Mouse (Mus musculus) embryonic facial prominence, embryonic 13.5 days (tissue): ENCODE data around the gene Doxl2. TPM values are rescaled to one million over a fixed set of nuclear protein-coding genes. Genes with fewer than 3 reads are reported as not detected.

Experiments
- ATAC-seq: fragments of 200-750 bp; cut with Nextera tagmentation; 2 replicates; pipeline ENCODE4 v1.8.0; 2017; ENCODE audit warnings: low read depth; ENCODE audit not compliant: insufficient number of reproducible peaks, insufficient read depth, low FRiP score, low TSS enrichment
- H3K27ac ChIP-seq: fragments of 300-500 bp; sonication (generic); 2 replicates; pipeline ENCODE4 v1.5.1; 2015; ENCODE audit warnings: moderate library complexity, mild to moderate bottlenecking, inconsistent platforms
- H3K27me3 ChIP-seq: fragments of 300-500 bp; sonication (generic); 2 replicates; pipeline ENCODE4 v1.6.1; 2015; ENCODE audit warnings: mild to moderate bottlenecking, inconsistent platforms
- H3K36me3 ChIP-seq: fragments of 300-500 bp; sonication (generic); 2 replicates; pipeline ENCODE4 v1.6.1; 2015; ENCODE audit warnings: mild to moderate bottlenecking, inconsistent platforms
- H3K4me1 ChIP-seq: fragments of 300-500 bp; sonication (generic); 2 replicates; pipeline ENCODE4 v1.6.1; 2015; ENCODE audit warnings: inconsistent platforms
- H3K4me2 ChIP-seq: fragments of 300-500 bp; sonication (generic); 2 replicates; pipeline ENCODE4 v1.6.1; 2015; ENCODE audit warnings: moderate library complexity, mild to moderate bottlenecking, inconsistent platforms
- H3K4me3 ChIP-seq: fragments of 300-500 bp; sonication (generic); 2 replicates; pipeline ENCODE4 v1.5.1; 2015; ENCODE audit warnings: mild to moderate bottlenecking, inconsistent platforms
- H3K9ac ChIP-seq: fragments of 300-500 bp; sonication (generic); 2 replicates; pipeline ENCODE4 v1.6.1; 2015; ENCODE audit warnings: mild to moderate bottlenecking, inconsistent platforms
- H3K9me3 ChIP-seq: fragments of 300-500 bp; sonication (generic); 2 replicates; pipeline ENCODE4 v1.6.1; 2016; ENCODE audit warnings: inconsistent platforms
- WGBS: fragments of 180-500 bp; shearing (Covaris S2); methylation state at CpG from one replicate; pipeline ENCODE4 v1.1.7; 2015; ENCODE audit warnings: mixed read lengths; 5-methylcytosine and 5-hydroxymethylcytosine counted together
- polyA plus RNA-seq: library from polyadenylated mRNA; unstranded; fragments of >200 nt; fragmentation: Nextera tagmentation; extraction: Ambion mirVana; gene quantifications from 2 replicates; pipeline ENCODE4 v1.2.1, GENCODE M21; 2015

Gene Doxl2
- polyA plus RNA-seq, 1 experiment from 2014 or later = not detected

DNA sequence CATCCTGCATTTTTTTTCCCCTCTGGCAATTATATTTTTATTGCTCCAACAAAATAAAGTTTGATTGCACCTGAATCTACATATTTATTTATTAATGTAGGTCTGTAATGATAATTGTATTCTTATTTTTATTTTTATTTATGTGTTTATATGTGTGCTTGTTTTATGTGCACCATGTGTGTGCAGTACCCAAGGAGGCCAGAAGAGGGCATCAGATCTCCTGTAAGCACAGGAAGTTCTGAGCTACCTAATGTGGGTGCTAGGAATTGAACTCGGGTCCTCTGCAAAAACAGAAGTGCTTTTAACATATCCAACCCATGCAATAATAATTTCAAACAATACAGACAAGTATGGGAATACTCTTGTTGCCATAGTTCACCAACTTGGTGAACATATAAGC lies 34.9 kb downstream of the Doxl2 start:
- Histone ChIP-seq H3K36me3 (no peaks in the 10 kb centered on the region), H3K27ac (no peak overlapping the region), H3K4me1 (peaks cover 12% of the 10 kb centered on the region), H3K9ac (no peak overlapping the region), H3K4me2 (no peak overlapping the region), H3K4me3 (no peak overlapping the region), H3K27me3 (no peaks in the 10 kb centered on the region), H3K9me3 (no peaks in the 10 kb centered on the region)
- 88% methylated on average over 1 of the region's 1 CpGs for WGBS
- no peak for ATAC-seq

DNA sequence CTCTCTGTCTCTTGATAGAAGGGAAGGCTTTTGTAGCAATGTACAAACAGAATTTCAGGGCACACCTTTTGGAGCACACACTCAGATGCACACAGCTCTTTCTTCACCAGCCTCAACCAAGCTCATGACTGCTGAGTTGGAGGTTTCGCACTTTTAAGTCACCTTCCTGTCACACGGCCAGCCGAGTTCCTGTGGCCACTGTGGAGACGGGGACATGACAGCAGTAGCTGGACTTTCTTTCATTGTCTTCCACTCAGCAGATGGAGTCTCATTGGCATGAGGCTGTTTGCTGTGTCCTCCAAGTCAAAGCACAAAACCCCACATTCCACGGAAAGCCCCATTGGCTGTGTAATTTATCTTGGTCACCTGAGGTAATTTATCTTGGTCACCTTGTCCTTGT lies 36.4 kb downstream of the Doxl2 start:
- Histone ChIP-seq H3K4me2 (no peak overlapping the region), H3K4me3 (no peak overlapping the region), H3K9ac (no peak overlapping the region), H3K4me1 (peaks cover 12% of the 10 kb centered on the region), H3K27me3 (no peaks in the 10 kb centered on the region), H3K36me3 (no peaks in the 10 kb centered on the region), H3K9me3 (no peaks in the 10 kb centered on the region), H3K27ac (no peak overlapping the region)
- 87% methylated on average over 5 of the region's 5 CpGs for WGBS
- no peak for ATAC-seq

DNA sequence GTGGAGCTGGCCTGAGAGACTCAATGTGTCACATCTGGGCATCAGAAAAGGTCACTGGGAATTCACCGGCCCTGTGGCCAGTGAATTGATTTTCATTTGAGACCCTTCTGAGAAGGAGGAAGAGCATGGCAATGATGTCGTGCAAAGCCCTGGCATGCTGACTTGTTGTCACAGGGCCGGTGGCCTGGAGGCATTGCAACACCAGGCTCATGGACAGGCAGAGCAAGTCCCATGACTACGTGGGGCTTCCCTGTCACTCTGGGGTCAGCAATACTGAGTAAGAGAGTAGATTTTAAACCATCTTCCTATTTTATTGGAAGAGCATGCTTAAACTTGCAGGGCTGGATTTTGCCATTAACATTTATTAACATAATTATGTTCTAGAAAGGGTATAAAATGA lies 38.3 kb downstream of the Doxl2 start:
- H3K36me3 ChIP-seq = no peaks in the 10 kb centered on the region
- H3K9ac ChIP-seq = no peak overlapping the region
- peaks cover 12% of the 10 kb centered on the region for H3K4me1 ChIP-seq
- no peaks in the 10 kb centered on the region for H3K27me3 ChIP-seq
- no peak overlapping the region for H3K4me2 ChIP-seq
- no peaks in the 10 kb centered on the region for H3K9me3 ChIP-seq
- no peak for ATAC-seq
- WGBS = 64% methylated on average over 4 of the region's 4 CpGs
- H3K27ac ChIP-seq = no peak overlapping the region
- H3K4me3 ChIP-seq = no peak overlapping the region

DNA sequence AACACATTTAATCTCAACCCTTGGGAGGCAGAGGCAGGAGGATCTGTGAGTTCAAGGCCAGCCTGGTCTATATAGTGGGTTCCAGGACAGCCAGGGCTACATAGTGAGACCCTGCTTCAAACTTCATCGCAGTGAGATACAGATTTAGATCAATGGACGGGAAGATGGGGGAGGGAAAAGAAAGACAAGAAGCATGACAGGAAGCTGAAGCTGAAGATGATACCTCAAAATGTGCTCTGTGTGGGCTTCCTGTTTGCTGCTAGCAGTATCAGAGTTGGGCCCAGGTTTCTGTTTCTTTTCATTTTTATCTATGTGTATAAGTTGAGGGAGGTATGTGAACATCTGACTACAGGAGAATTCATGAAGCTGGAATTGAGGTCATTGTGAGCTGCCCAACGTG lies 38.7 kb downstream of the Doxl2 start:
- no peaks in the 10 kb centered on the region for H3K27me3 ChIP-seq
- no peak overlapping the region for H3K4me2 ChIP-seq
- no peak overlapping the region for H3K4me3 ChIP-seq
- no peaks in the 10 kb centered on the region for H3K9me3 ChIP-seq
- H3K4me1 ChIP-seq = peaks cover 9% of the 10 kb centered on the region
- H3K9ac ChIP-seq = no peak overlapping the region
- no peak overlapping the region for H3K27ac ChIP-seq
- H3K36me3 ChIP-seq = no peaks in the 10 kb centered on the region
- no peak for ATAC-seq
- WGBS = 79% methylated on average over 3 of the region's 3 CpGs

DNA sequence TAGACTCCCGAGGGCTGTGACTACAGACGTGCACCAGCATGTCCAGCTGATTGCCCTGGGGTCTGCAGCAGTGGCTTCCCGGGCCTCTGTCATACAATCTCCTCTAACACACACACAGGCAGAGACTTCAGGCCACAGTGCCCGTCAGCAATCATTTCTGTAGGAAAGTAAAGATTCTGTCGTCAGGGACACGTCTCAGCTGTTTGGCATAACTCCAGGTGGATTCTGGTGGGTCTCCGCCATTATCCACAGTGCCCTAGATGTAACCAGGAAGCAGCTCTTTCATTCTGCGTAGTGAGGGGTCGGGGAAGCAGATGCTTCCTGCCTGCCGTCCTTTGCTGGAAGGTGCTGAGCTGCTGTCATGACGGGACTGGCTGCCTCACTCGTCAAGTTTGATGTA lies 42.4 kb downstream of the Doxl2 start:
- no peaks in the 10 kb centered on the region for H3K9me3 ChIP-seq
- no peaks in the 10 kb centered on the region for H3K27me3 ChIP-seq
- H3K4me1 ChIP-seq = no peaks in the 10 kb centered on the region
- H3K27ac ChIP-seq = no peak overlapping the region
- ATAC-seq = no peak
- H3K9ac ChIP-seq = no peak overlapping the region
- H3K4me2 ChIP-seq = no peak overlapping the region
- WGBS = 55% methylated on average over 12 of the region's 12 CpGs
- H3K4me3 ChIP-seq = no peak overlapping the region
- no peaks in the 10 kb centered on the region for H3K36me3 ChIP-seq

DNA sequence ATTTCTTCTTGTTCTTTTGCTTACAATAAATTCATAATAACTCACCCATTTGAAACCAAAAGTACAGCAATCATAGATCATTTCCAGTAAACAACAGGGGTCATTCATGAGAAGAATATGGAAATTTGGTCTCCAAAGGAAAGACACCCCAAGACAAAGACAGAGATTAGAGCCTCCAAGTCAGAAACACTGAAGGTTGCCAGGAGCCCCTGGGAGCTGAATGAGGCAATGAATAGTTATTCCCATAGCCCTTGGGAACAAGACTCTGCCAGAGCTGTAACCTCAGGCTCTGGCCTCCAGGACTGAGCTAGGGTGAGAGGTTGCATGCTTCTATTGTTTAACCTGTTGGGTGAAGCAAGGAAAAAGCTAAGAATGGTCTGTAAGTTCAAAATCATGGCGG lies 44.6 kb downstream of the Doxl2 start:
- whole genome bisulfite sequencing = 95% methylated on average over 1 of the region's 1 CpGs

DNA sequence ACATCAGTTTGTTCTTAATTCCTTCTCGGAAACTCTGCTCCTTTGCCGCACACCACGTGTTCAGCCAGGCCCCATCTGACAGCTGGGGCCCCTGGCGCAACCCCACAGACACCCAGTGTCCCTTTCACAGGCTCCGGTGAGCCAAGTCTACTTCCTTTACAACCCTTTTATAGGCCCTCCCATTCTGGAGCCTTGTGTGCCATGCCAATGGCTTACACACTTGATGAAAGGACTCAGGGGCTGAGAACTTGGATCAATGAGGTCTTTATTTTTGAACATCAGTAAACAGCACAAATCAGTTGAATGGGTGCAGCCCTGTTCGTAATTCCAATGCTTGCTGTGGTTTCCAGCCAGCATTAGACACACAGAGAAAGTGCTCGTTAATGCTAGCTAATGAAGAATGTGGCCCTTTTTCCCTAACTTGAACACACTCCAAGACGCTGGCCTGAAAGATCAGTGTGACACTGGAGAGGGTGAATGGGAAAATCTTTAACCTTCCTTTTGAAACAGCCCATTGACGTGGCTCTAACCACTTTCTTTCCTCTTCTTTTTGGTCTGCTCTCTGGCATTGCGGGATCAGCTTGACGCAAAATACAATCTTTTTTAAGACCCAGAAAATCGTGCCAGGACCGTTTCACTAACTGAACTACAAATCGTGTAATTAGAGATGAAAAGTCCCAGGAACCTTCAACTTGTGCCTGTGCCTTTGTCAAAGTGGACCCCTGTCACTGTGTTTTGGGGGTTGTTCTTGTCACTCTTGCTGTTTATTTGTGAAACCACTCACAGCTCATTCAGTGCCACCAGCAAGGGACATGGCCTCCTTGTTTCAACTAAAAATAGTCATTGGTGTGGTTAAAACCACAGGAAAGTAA lies 46.6 kb downstream of the Doxl2 start:
- Histone ChIP-seq H3K4me3 (no peak overlapping the region), H3K9me3 (no peaks in the 10 kb centered on the region), H3K9ac (no peak overlapping the region), H3K27me3 (no peaks in the 10 kb centered on the region), H3K4me1 (no peaks in the 10 kb centered on the region), H3K27ac (no peak overlapping the region), H3K4me2 (no peak overlapping the region), H3K36me3 (no peaks in the 10 kb centered on the region)
- WGBS = 67% methylated on average over 14 of the region's 14 CpGs
- ATAC-seq = no peak

More for the DNA sequence above, 44.6 kb downstream of the Doxl2 start:
- no peak for ATAC-seq
- Histone ChIP-seq H3K9ac (no peak overlapping the region), H3K27ac (no peak overlapping the region), H3K36me3 (no peaks in the 10 kb centered on the region), H3K27me3 (no peaks in the 10 kb centered on the region), H3K4me2 (no peak overlapping the region), H3K4me1 (no peaks in the 10 kb centered on the region), H3K9me3 (no peaks in the 10 kb centered on the region), H3K4me3 (no peak overlapping the region)

DNA sequence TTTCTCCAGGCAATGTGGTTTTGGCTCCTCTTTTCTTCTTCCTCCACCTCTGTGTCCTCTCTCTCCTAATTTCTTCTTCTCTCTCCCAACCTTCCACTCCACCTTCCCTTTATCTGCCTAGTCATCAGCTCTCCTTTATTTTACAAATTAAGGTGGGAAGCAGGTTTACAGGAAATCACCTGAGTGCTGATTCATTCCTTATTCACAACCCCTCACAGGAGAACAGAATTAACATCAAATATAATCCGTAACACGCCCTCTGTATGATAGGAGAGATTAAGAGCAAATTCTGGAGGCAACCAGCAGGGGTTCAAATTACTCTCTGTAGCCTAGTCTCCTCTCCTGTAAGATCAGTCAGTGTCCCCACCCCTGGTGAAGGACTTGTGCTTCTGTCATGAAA lies 47.6 kb downstream of the Doxl2 start:
- ATAC-seq = no peak
- H3K27me3 ChIP-seq = no peaks in the 10 kb centered on the region
- no peaks in the 10 kb centered on the region for H3K9me3 ChIP-seq
- H3K4me3 ChIP-seq = no peak overlapping the region
- WGBS = 63% methylated on average over 2 of the region's 2 CpGs
- no peak overlapping the region for H3K9ac ChIP-seq
- no peaks in the 10 kb centered on the region for H3K4me1 ChIP-seq
- H3K36me3 ChIP-seq = no peaks in the 10 kb centered on the region
- H3K27ac ChIP-seq = no peak overlapping the region
- no peak overlapping the region for H3K4me2 ChIP-seq

DNA sequence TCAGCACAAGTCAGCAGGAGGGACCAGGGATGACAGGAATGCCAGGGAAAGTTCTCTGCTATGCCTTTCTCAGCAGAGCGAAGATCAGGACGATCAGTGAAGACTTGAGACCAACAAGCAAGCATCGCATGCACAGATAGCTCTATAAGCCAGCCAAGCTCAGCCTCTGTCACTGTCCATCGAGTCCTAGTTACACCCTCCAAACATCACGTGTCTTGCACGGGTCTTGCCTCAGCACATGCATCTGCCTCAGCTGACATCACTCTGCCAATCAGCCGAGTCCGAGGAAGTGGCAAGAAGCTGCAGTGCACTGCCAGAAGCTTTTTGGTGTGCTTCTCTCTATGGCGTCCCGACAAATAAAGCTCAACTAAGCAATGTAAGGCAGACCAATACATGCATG lies 48.6 kb downstream of the Doxl2 start:
- no peak overlapping the region for H3K4me3 ChIP-seq
- no peaks in the 10 kb centered on the region for H3K9me3 ChIP-seq
- no peak for ATAC-seq
- no peak overlapping the region for H3K9ac ChIP-seq
- no peaks in the 10 kb centered on the region for H3K27me3 ChIP-seq
- no peaks in the 10 kb centered on the region for H3K36me3 ChIP-seq
- no peak overlapping the region for H3K4me2 ChIP-seq
- 82% methylated on average over 10 of the region's 10 CpGs for WGBS
- H3K27ac ChIP-seq = no peak overlapping the region
- H3K4me1 ChIP-seq = no peaks in the 10 kb centered on the region

DNA sequence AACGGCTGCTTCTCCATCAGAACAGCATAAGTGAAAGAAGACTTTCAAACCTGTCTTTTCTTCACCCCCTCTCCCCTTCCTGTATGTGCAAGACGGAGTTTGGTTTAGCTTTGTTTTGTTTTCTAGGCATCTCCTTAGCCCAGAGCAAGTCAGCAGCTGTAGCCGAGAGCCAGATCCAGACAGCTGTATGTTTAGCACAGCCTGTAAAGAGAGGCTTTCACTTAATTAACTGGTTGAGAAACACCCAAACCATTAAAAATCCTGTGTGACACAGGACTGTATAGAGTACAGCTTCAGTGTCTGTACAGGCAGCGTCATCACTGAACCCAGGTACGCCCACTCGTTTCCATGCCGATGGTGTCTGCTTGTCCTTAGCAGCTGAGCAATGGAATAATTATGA lies 50.5 kb downstream of the Doxl2 start:
- no peak overlapping the region for H3K4me2 ChIP-seq
- WGBS = 79% methylated on average over 7 of the region's 7 CpGs

DNA sequence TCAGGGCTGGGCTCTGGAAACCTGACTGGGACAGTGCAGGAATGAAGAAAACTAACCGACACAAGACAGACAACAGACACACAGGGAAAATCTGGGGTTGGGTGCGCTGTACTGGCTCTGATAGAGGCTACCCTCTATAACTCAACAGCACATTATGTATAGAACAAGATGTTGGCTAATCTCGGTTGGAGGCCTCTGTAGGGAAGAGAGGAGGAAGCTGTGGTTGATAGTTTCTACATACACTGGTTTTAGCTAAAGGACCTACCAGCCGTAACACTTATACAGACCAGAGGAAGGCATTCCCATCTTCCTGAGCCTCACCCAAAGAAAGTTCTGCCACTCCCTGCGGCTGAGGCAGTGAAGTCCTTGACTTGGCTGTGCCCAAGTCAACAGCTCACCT lies 51.7 kb downstream of the Doxl2 start:
- Histone ChIP-seq H3K4me3 (no peak overlapping the region), H3K36me3 (no peaks in the 10 kb centered on the region), H3K27me3 (no peaks in the 10 kb centered on the region), H3K4me2 (no peak overlapping the region), H3K9ac (no peak overlapping the region), H3K9me3 (no peaks in the 10 kb centered on the region), H3K4me1 (no peaks in the 10 kb centered on the region), H3K27ac (no peak overlapping the region)
- no peak for ATAC-seq
- WGBS = 88% methylated on average over 5 of the region's 5 CpGs

More for the DNA sequence above, 50.5 kb downstream of the Doxl2 start:
- Histone ChIP-seq H3K36me3 (no peaks in the 10 kb centered on the region), H3K27me3 (no peaks in the 10 kb centered on the region), H3K4me3 (no peak overlapping the region), H3K9me3 (no peaks in the 10 kb centered on the region), H3K9ac (no peak overlapping the region), H3K27ac (no peak overlapping the region), H3K4me1 (no peaks in the 10 kb centered on the region)
- no peak for ATAC-seq

DNA sequence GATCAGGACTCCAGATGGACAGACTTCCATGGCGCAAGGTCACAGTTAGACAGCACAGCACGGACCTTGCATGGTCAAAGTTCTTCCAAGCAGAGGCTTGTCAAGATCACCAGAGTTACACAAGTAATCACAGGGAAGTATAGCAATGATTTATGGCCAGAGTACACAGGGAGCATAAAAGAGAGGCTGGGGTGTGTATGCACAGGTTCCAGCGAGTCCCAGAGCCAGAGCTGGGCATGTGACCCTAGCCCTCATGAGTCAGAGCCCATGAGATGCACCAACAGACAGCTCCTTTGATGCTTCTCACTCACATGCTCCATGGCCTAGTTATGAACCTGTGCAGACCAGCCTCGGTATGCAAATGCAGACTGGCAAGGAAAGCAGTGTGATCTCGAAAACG lies 53.3 kb downstream of the Doxl2 start:
- no peak overlapping the region for H3K27ac ChIP-seq
- WGBS = 85% methylated on average over 6 of the region's 6 CpGs

More for the DNA sequence above, 53.3 kb downstream of the Doxl2 start:
- no peak overlapping the region for H3K4me2 ChIP-seq
- H3K4me3 ChIP-seq = no peak overlapping the region
- no peaks in the 10 kb centered on the region for H3K27me3 ChIP-seq
- ATAC-seq = no peak
- H3K36me3 ChIP-seq = no peaks in the 10 kb centered on the region
- H3K9me3 ChIP-seq = no peaks in the 10 kb centered on the region
- H3K4me1 ChIP-seq = no peaks in the 10 kb centered on the region
- no peak overlapping the region for H3K9ac ChIP-seq
